In genomic region chr10:129623251-129623650, GRCm38 (mm10) we compare ENCODE assay signal across 33 mouse cellular contexts. TPM values are rescaled to one million over a fixed set of nuclear protein-coding genes. Genes with fewer than 3 reads are reported as not detected.
DNase-seq lines count a peak whose midpoint lies in the region; ATAC-seq and TF ChIP-seq lines count a peak whose summit lies in the region.
"Had no signal": no experiment of that assay in that cellular context is flagged by ENCODE, and none has a peak within 500 bp of the region (broad histone marks: within the 10 kb centered on the region; RNA-seq: fewer than 3 reads in every experiment).

No protein-coding gene starts in this region.

- no peaks in the 10 kb centered on the region for H3K36me3 ChIP-seq in forebrain, embryonic 14.5 days (ENCODE audit: control insufficient read depth, insufficient read depth, low read length)
- no peaks in the 10 kb centered on the region for H3K36me3 ChIP-seq in forebrain, embryonic 15.5 days
- no peaks in the 10 kb centered on the region for H3K36me3 ChIP-seq in hindbrain, embryonic 14.5 days (replicated peaks; ENCODE audit: control insufficient read depth, insufficient read depth)
- no peaks in the 10 kb centered on the region for H3K36me3 ChIP-seq in hindbrain, embryonic 11.5 days (ENCODE audit: control insufficient read depth, insufficient read depth, low read length)
- H3K36me3 ChIP-seq in midbrain, postnatal 0 days (ENCODE audit: insufficient read depth, low read length) = no peaks in the 10 kb centered on the region
- H3K36me3 ChIP-seq in midbrain, embryonic 10.5 days = no peaks in the 10 kb centered on the region
- H3K36me3 ChIP-seq: embryonic facial prominence, embryonic 12.5 days; G1E; heart, embryonic 10.5 days; heart, embryonic 13.5 days; hindbrain, embryonic 13.5 days had no signal

- no peaks in the 10 kb centered on the region for H3K9me3 ChIP-seq in forebrain, embryonic 14.5 days (replicated peaks; ENCODE audit: control insufficient read depth, low read length)
- H3K9me3 ChIP-seq in forebrain, embryonic 15.5 days = no peaks in the 10 kb centered on the region
- no peaks in the 10 kb centered on the region for H3K9me3 ChIP-seq in hindbrain, embryonic 14.5 days (ENCODE audit: control insufficient read depth, low read length)
- no peaks in the 10 kb centered on the region for H3K9me3 ChIP-seq in hindbrain, embryonic 11.5 days (ENCODE audit: control insufficient read depth, low read length)
- H3K9me3 ChIP-seq in midbrain, postnatal 0 days (ENCODE audit: low read length) = no peaks in the 10 kb centered on the region
- H3K9me3 ChIP-seq in midbrain, embryonic 10.5 days (replicated peaks) = no peaks in the 10 kb centered on the region
- H3K9me3 ChIP-seq: embryonic facial prominence, embryonic 12.5 days; G1E; heart, embryonic 10.5 days; heart, embryonic 13.5 days; hindbrain, embryonic 13.5 days had no signal

- no peak overlapping the region for H3K9ac ChIP-seq in forebrain, embryonic 14.5 days (ENCODE audit: low read length)
- H3K9ac ChIP-seq in forebrain, embryonic 15.5 days (replicated peaks) = no peak overlapping the region
- no peak overlapping the region for H3K9ac ChIP-seq in hindbrain, embryonic 14.5 days
- no peak overlapping the region for H3K9ac ChIP-seq in hindbrain, embryonic 11.5 days (ENCODE audit: low read depth, low read length)
- no peak overlapping the region for H3K9ac ChIP-seq in midbrain, postnatal 0 days (replicated peaks; ENCODE audit: low read length, poor library complexity, severe bottlenecking)
- H3K9ac ChIP-seq: embryonic facial prominence, embryonic 12.5 days; heart, embryonic 13.5 days; hindbrain, embryonic 13.5 days had no signal

- H3K4me2 ChIP-seq in forebrain, embryonic 14.5 days (ENCODE audit: low read length) = no peak overlapping the region
- no peak overlapping the region for H3K4me2 ChIP-seq in forebrain, embryonic 15.5 days (replicated peaks)
- H3K4me2 ChIP-seq in hindbrain, embryonic 14.5 days (replicated peaks) = no peak overlapping the region
- no peak overlapping the region for H3K4me2 ChIP-seq in hindbrain, embryonic 11.5 days (replicated peaks; ENCODE audit: low read depth, low read length)
- H3K4me2 ChIP-seq in midbrain, postnatal 0 days (ENCODE audit: low read depth, low read length, poor library complexity, severe bottlenecking) = no peak overlapping the region
- H3K4me2 ChIP-seq: embryonic facial prominence, embryonic 12.5 days; heart, embryonic 13.5 days; hindbrain, embryonic 13.5 days had no signal

- H3K27ac ChIP-seq in forebrain, embryonic 14.5 days (ENCODE audit: low read depth, low read length) = no peak overlapping the region
- H3K27ac ChIP-seq in forebrain, embryonic 15.5 days (replicated peaks) = no peak overlapping the region
- H3K27ac ChIP-seq in hindbrain, embryonic 14.5 days = no peak overlapping the region
- H3K27ac ChIP-seq in hindbrain, embryonic 11.5 days (ENCODE audit: low read depth, low read length) = no peak overlapping the region
- H3K27ac ChIP-seq in midbrain, postnatal 0 days (ENCODE audit: low read depth, low read length) = no peak overlapping the region
- no peak overlapping the region for H3K27ac ChIP-seq in midbrain, embryonic 10.5 days (replicated peaks)
- H3K27ac ChIP-seq: embryonic facial prominence, embryonic 12.5 days; heart, adult 2 months; heart, embryonic 10.5 days; heart, embryonic 13.5 days; hindbrain, embryonic 13.5 days had no signal

- H3K27me3 ChIP-seq in forebrain, embryonic 14.5 days (replicated peaks; ENCODE audit: control insufficient read depth, insufficient read depth, low read length) = no peaks in the 10 kb centered on the region
- H3K27me3 ChIP-seq in forebrain, embryonic 15.5 days = no peaks in the 10 kb centered on the region
- no peaks in the 10 kb centered on the region for H3K27me3 ChIP-seq in hindbrain, embryonic 14.5 days (ENCODE audit: control insufficient read depth, insufficient read depth, low read length)
- no peaks in the 10 kb centered on the region for H3K27me3 ChIP-seq in hindbrain, embryonic 11.5 days (ENCODE audit: control insufficient read depth, insufficient read depth, low read length)
- H3K27me3 ChIP-seq in midbrain, postnatal 0 days (ENCODE audit: insufficient read depth, low read length) = no peaks in the 10 kb centered on the region
- no peaks in the 10 kb centered on the region for H3K27me3 ChIP-seq in midbrain, embryonic 10.5 days (ENCODE audit: low read depth, poor library complexity, severe bottlenecking)
- H3K27me3 ChIP-seq: CH12.LX; embryonic facial prominence, embryonic 12.5 days; heart, embryonic 13.5 days; hindbrain, embryonic 13.5 days; Patski had no signal

- H3K4me1 ChIP-seq in forebrain, embryonic 14.5 days (ENCODE audit: control insufficient read depth, insufficient read depth, low read length) = no peaks in the 10 kb centered on the region
- H3K4me1 ChIP-seq in forebrain, embryonic 15.5 days = no peaks in the 10 kb centered on the region
- no peaks in the 10 kb centered on the region for H3K4me1 ChIP-seq in hindbrain, embryonic 14.5 days (replicated peaks; ENCODE audit: control insufficient read depth, insufficient read depth, low read length)
- no peaks in the 10 kb centered on the region for H3K4me1 ChIP-seq in hindbrain, embryonic 11.5 days (replicated peaks; ENCODE audit: control insufficient read depth, insufficient read depth, low read length)
- no peaks in the 10 kb centered on the region for H3K4me1 ChIP-seq in midbrain, postnatal 0 days (ENCODE audit: insufficient read depth, low read length)
- H3K4me1 ChIP-seq in midbrain, embryonic 10.5 days = no peaks in the 10 kb centered on the region
- H3K4me1 ChIP-seq: embryonic facial prominence, embryonic 12.5 days; heart, embryonic 10.5 days; heart, embryonic 13.5 days; hindbrain, embryonic 13.5 days had no signal

- H3K4me3 ChIP-seq in forebrain, embryonic 14.5 days (ENCODE audit: low read depth, low read length) = no peak overlapping the region
- no peak overlapping the region for H3K4me3 ChIP-seq in forebrain, embryonic 15.5 days
- H3K4me3 ChIP-seq in hindbrain, embryonic 14.5 days (replicated peaks; ENCODE audit: low read length) = no peak overlapping the region
- no peak overlapping the region for H3K4me3 ChIP-seq in hindbrain, embryonic 11.5 days (ENCODE audit: low read depth, low read length)
- H3K4me3 ChIP-seq in midbrain, postnatal 0 days (ENCODE audit: low read depth, low read length) = no peak overlapping the region
- H3K4me3 ChIP-seq in midbrain, embryonic 10.5 days = no peak overlapping the region
- H3K4me3 ChIP-seq: embryonic facial prominence, embryonic 12.5 days; erythroblast, embryonic 14.5 days; heart, adult 2 months; heart, embryonic 10.5 days; heart, embryonic 13.5 days; hindbrain, embryonic 13.5 days had no signal

- peak; percentile 24 for DNase-seq in forebrain, embryonic 14.5 days (ENCODE audit: low spot score)
- DNase-seq in hindbrain, embryonic 14.5 days (ENCODE audit: low spot score) = peak; percentile 36
- DNase-seq in hindbrain, embryonic 11.5 days (ENCODE audit: low spot score) = no peak
- DNase-seq in midbrain, postnatal 0 days (ENCODE audit: low spot score) = peak; percentile 62
- no peak for DNase-seq in midbrain, embryonic 10.5 days (ENCODE audit: low spot score)
- DNase-seq in retina, postnatal 1 day = peak; percentile 1
- DNase-seq in right cerebral cortex, postnatal 36 days (ENCODE audit: low spot score in 2 of 2) = no peak
- DNase-seq: adrenal gland, adult 2 months; adrenal gland, postnatal 14 days; B cell, adult 2 months; cerebellum, adult 18-20 months; cerebellum, adult 9-10 months; cerebellum, postnatal 14 days; gastrocnemius, postnatal 25 days; heart, adult 2 months; heart, postnatal 14 days; heart, postnatal 4 days; kidney, adult 2 months had no signal

- ATAC-seq in forebrain, embryonic 14.5 days = no peak
- ATAC-seq in forebrain, embryonic 15.5 days (replicated peaks) = no peak
- peak; percentile 55; the same call in 1 of the 2 replicates for ATAC-seq in hindbrain, embryonic 14.5 days (ENCODE audit: low FRiP score)
- no peak for ATAC-seq in hindbrain, embryonic 11.5 days (ENCODE audit: low FRiP score)
- no peak for ATAC-seq in midbrain, postnatal 0 days (ENCODE audit: low FRiP score)
- ATAC-seq: intestine, postnatal 0 days; Patski had no signal

- no peak for TF ChIP-seq CTCF in midbrain, postnatal 0 days (IDR thresholded peaks at IDR 0.05)

RNA-seq across cellular contexts. Expression of gene Olfr798, which starts 4.5 kb away (rescaled TPM):
- polyA plus RNA-seq in forebrain, embryonic 14.5 days (2014; fragmentation: Nextera tagmentation; extraction: Ambion mirVana) = not detected in 2 replicates
- polyA plus RNA-seq in forebrain, embryonic 15.5 days (2015; fragmentation: Nextera tagmentation; extraction: Ambion mirVana) = not detected in 2 replicates
- polyA plus RNA-seq in hindbrain, embryonic 14.5 days (2014; fragmentation: Nextera tagmentation; extraction: Ambion mirVana) = not detected in 2 replicates
- not detected in 2 replicates for polyA plus RNA-seq in hindbrain, embryonic 11.5 days (2014; fragmentation: Nextera tagmentation; extraction: Ambion mirVana)
- total RNA-seq in midbrain, postnatal 0 days (2014; rRNA removed) = not detected in 2 replicates
- not detected in 2 replicates for polyA plus RNA-seq in midbrain, postnatal 0 days (2015; fragmentation: Nextera tagmentation; extraction: Ambion mirVana)
- polyA plus RNA-seq in midbrain, embryonic 10.5 days (2016; fragmentation: Nextera tagmentation; extraction: Ambion mirVana) = not detected in 2 replicates
- total RNA-seq: adrenal gland, adult 2 months; adrenal gland, postnatal 14 days; adrenal gland, postnatal 4 days; CH12.LX; G1E; gastrocnemius, adult 8-10 months; gastrocnemius, postnatal 25 days; heart, adult 2 months; heart, postnatal 14 days; heart, postnatal 4 days had no signal
- polyA plus RNA-seq: adrenal gland, adult 2 months; embryonic facial prominence, embryonic 12.5 days; erythroblast, embryonic 14.5 days; G1E; gonadal fat pad, adult 2 months; heart, adult 2 months; heart, embryonic 10.5 days; heart, embryonic 13.5 days; heart, embryonic 16.5 days; hindbrain, embryonic 13.5 days; intestine, embryonic 14.5 days; intestine, postnatal 0 days; kidney, adult 2 months; Patski had no signal

RNA-seq across cellular contexts. Expression of gene Olfr796, which starts 10.9 kb away (rescaled TPM):
- polyA plus RNA-seq in forebrain, embryonic 14.5 days (2014; fragmentation: Nextera tagmentation; extraction: Ambion mirVana) = not detected in 2 replicates
- not detected in 2 replicates for polyA plus RNA-seq in forebrain, embryonic 15.5 days (2015; fragmentation: Nextera tagmentation; extraction: Ambion mirVana)
- polyA plus RNA-seq in hindbrain, embryonic 14.5 days (2014; fragmentation: Nextera tagmentation; extraction: Ambion mirVana) = not detected in 2 replicates
- not detected in 2 replicates for polyA plus RNA-seq in hindbrain, embryonic 11.5 days (2014; fragmentation: Nextera tagmentation; extraction: Ambion mirVana)
- not detected in 2 replicates for total RNA-seq in midbrain, postnatal 0 days (2014; rRNA removed)
- not detected in 2 replicates for polyA plus RNA-seq in midbrain, postnatal 0 days (2015; fragmentation: Nextera tagmentation; extraction: Ambion mirVana)
- polyA plus RNA-seq in midbrain, embryonic 10.5 days (2016; fragmentation: Nextera tagmentation; extraction: Ambion mirVana) = not detected in 2 replicates
- total RNA-seq: adrenal gland, adult 2 months; adrenal gland, postnatal 14 days; adrenal gland, postnatal 4 days; CH12.LX; gastrocnemius, adult 8-10 months; gastrocnemius, postnatal 25 days; heart, adult 2 months; heart, postnatal 14 days; heart, postnatal 4 days had no signal
- polyA plus RNA-seq: adrenal gland, adult 2 months; embryonic facial prominence, embryonic 12.5 days; erythroblast, embryonic 14.5 days; G1E; gonadal fat pad, adult 2 months; heart, adult 2 months; heart, embryonic 10.5 days; heart, embryonic 13.5 days; heart, embryonic 16.5 days; hindbrain, embryonic 13.5 days; intestine, embryonic 14.5 days; intestine, postnatal 0 days; kidney, adult 2 months; Patski had no signal

RNA-seq across cellular contexts. Expression of gene Olfr799, which starts 14.0 kb away (rescaled TPM):
- polyA plus RNA-seq in forebrain, embryonic 14.5 days (2014; fragmentation: Nextera tagmentation; extraction: Ambion mirVana) = not detected in 2 replicates
- not detected in 2 replicates for polyA plus RNA-seq in forebrain, embryonic 15.5 days (2015; fragmentation: Nextera tagmentation; extraction: Ambion mirVana)
- not detected in 2 replicates for polyA plus RNA-seq in hindbrain, embryonic 14.5 days (2014; fragmentation: Nextera tagmentation; extraction: Ambion mirVana)
- polyA plus RNA-seq in hindbrain, embryonic 11.5 days (2014; fragmentation: Nextera tagmentation; extraction: Ambion mirVana) = not detected in 2 replicates
- total RNA-seq in midbrain, postnatal 0 days (2014; rRNA removed) = not detected in 2 replicates
- not detected in 2 replicates for polyA plus RNA-seq in midbrain, postnatal 0 days (2015; fragmentation: Nextera tagmentation; extraction: Ambion mirVana)
- not detected in 2 replicates for polyA plus RNA-seq in midbrain, embryonic 10.5 days (2016; fragmentation: Nextera tagmentation; extraction: Ambion mirVana)
- total RNA-seq: adrenal gland, adult 2 months; adrenal gland, postnatal 14 days; adrenal gland, postnatal 4 days; CH12.LX; gastrocnemius, adult 8-10 months; gastrocnemius, postnatal 25 days; heart, adult 2 months; heart, postnatal 14 days; heart, postnatal 4 days had no signal
- polyA plus RNA-seq: adrenal gland, adult 2 months; embryonic facial prominence, embryonic 12.5 days; erythroblast, embryonic 14.5 days; G1E; gonadal fat pad, adult 2 months; heart, adult 2 months; heart, embryonic 10.5 days; heart, embryonic 13.5 days; heart, embryonic 16.5 days; hindbrain, embryonic 13.5 days; intestine, embryonic 14.5 days; intestine, postnatal 0 days; kidney, adult 2 months; Patski had no signal

RNA-seq across cellular contexts. Expression of gene Olfr800, which starts 34.2 kb away (rescaled TPM):
- not detected in 2 replicates for polyA plus RNA-seq in forebrain, embryonic 14.5 days (2014; fragmentation: Nextera tagmentation; extraction: Ambion mirVana)
- polyA plus RNA-seq in forebrain, embryonic 15.5 days (2015; fragmentation: Nextera tagmentation; extraction: Ambion mirVana) = not detected in 2 replicates
- not detected in 2 replicates for polyA plus RNA-seq in hindbrain, embryonic 14.5 days (2014; fragmentation: Nextera tagmentation; extraction: Ambion mirVana)
- polyA plus RNA-seq in hindbrain, embryonic 11.5 days (2014; fragmentation: Nextera tagmentation; extraction: Ambion mirVana) = not detected in 2 replicates
- total RNA-seq in midbrain, postnatal 0 days (2014; rRNA removed) = not detected in 2 replicates
- not detected in 2 replicates for polyA plus RNA-seq in midbrain, postnatal 0 days (2015; fragmentation: Nextera tagmentation; extraction: Ambion mirVana)
- not detected in 2 replicates for polyA plus RNA-seq in midbrain, embryonic 10.5 days (2016; fragmentation: Nextera tagmentation; extraction: Ambion mirVana)
- total RNA-seq: adrenal gland, adult 2 months; adrenal gland, postnatal 14 days; adrenal gland, postnatal 4 days; CH12.LX; gastrocnemius, adult 8-10 months; gastrocnemius, postnatal 25 days; heart, adult 2 months; heart, postnatal 14 days; heart, postnatal 4 days had no signal
- polyA plus RNA-seq: adrenal gland, adult 2 months; embryonic facial prominence, embryonic 12.5 days; G1E; gonadal fat pad, adult 2 months; heart, adult 2 months; heart, embryonic 10.5 days; heart, embryonic 13.5 days; heart, embryonic 16.5 days; hindbrain, embryonic 13.5 days; intestine, embryonic 14.5 days; intestine, postnatal 0 days; kidney, adult 2 months; Patski had no signal

RNA-seq across cellular contexts. Expression of gene Olfr801, which starts 50.4 kb away (rescaled TPM):
- not detected in 2 replicates for polyA plus RNA-seq in forebrain, embryonic 14.5 days (2014; fragmentation: Nextera tagmentation; extraction: Ambion mirVana)
- not detected in 2 replicates for polyA plus RNA-seq in forebrain, embryonic 15.5 days (2015; fragmentation: Nextera tagmentation; extraction: Ambion mirVana)
- polyA plus RNA-seq in hindbrain, embryonic 14.5 days (2014; fragmentation: Nextera tagmentation; extraction: Ambion mirVana) = not detected in 2 replicates
- polyA plus RNA-seq in hindbrain, embryonic 11.5 days (2014; fragmentation: Nextera tagmentation; extraction: Ambion mirVana) = not detected in 2 replicates
- not detected in 2 replicates for total RNA-seq in midbrain, postnatal 0 days (2014; rRNA removed)
- not detected in 2 replicates for polyA plus RNA-seq in midbrain, postnatal 0 days (2015; fragmentation: Nextera tagmentation; extraction: Ambion mirVana)
- not detected in 2 replicates for polyA plus RNA-seq in midbrain, embryonic 10.5 days (2016; fragmentation: Nextera tagmentation; extraction: Ambion mirVana)
- total RNA-seq: adrenal gland, adult 2 months; adrenal gland, postnatal 14 days; adrenal gland, postnatal 4 days; CH12.LX; gastrocnemius, adult 8-10 months; gastrocnemius, postnatal 25 days; heart, adult 2 months; heart, postnatal 14 days; heart, postnatal 4 days had no signal
- polyA plus RNA-seq: adrenal gland, adult 2 months; embryonic facial prominence, embryonic 12.5 days; erythroblast, embryonic 14.5 days; G1E; gonadal fat pad, adult 2 months; heart, adult 2 months; heart, embryonic 10.5 days; heart, embryonic 13.5 days; heart, embryonic 16.5 days; hindbrain, embryonic 13.5 days; intestine, embryonic 14.5 days; intestine, postnatal 0 days; kidney, adult 2 months; Patski had no signal

Comparison
In these comparisons a context has a peak if more than half of its experiments do, and no peak if none do; other contexts are left out.
1. DNase-seq: peak in forebrain, embryonic 14.5 days (single experiment), hindbrain, embryonic 14.5 days (single experiment), midbrain, postnatal 0 days (single experiment) and retina, postnatal 1 day (single experiment); none in hindbrain, embryonic 11.5 days (single experiment), midbrain, embryonic 10.5 days (single experiment) and right cerebral cortex, postnatal 36 days (0 of 2).